Comparison of ENCODE assay signal across 9 mouse cellular contexts in genomic region chr11:7214761-7215160, GRCm38 (mm10). TPM values are rescaled to one million over a fixed set of nuclear protein-coding genes. Genes with fewer than 3 reads are reported as not detected.
DNase-seq lines count a peak whose midpoint lies in the region; ATAC-seq lines count a peak whose summit lies in the region.
"Had no signal": no experiment of that assay in that cellular context is flagged by ENCODE, and none has a peak within 500 bp of the region (broad histone marks: within the 10 kb centered on the region; RNA-seq: fewer than 3 reads in every experiment).

No protein-coding gene starts in this region.

- DNase-seq in liver, embryonic 11.5 days (ENCODE audit: low spot score): no peak
- DNase-seq in liver: no peak
- DNase-seq in heart, postnatal 4 days: peak; percentile 70
- peak; percentile 55 for DNase-seq in layer of hippocampus, adult 9-11 months
- DNase-seq in lung, postnatal 4 days: peak; percentile 33 to 62
- no peak for DNase-seq in cerebellum, adult 18-20 months

- no peak overlapping the region for H3K27ac ChIP-seq in liver, embryonic 11.5 days (ENCODE audit: low read depth, low read length)
- peak overlapping the region; percentile 87 for H3K27ac ChIP-seq in forebrain, embryonic 15.5 days (replicated peaks)
- no peak overlapping the region for H3K27ac ChIP-seq in stomach, embryonic 16.5 days (ENCODE audit: low read length)

- H3K4me2 ChIP-seq in liver, embryonic 11.5 days: peak overlapping the region; percentile 72
- H3K4me2 ChIP-seq in forebrain, embryonic 15.5 days (replicated peaks): peak overlapping the region; percentile 85
- peak overlapping the region; percentile 94 for H3K4me2 ChIP-seq in stomach, embryonic 16.5 days (ENCODE audit: low read depth, low read length)

- 5% methylated on average over 14 of the region's 14 CpGs for WGBS in liver, embryonic 11.5 days
- WGBS in forebrain, embryonic 15.5 days: 7% methylated on average over 14 of the region's 14 CpGs
- WGBS in stomach, embryonic 16.5 days: 4% methylated on average over 14 of the region's 14 CpGs

- no peak overlapping the region for H3K4me3 ChIP-seq in liver, embryonic 11.5 days (ENCODE audit: low read depth, low read length)
- peak overlapping the region; percentile 59 for H3K4me3 ChIP-seq in forebrain, embryonic 15.5 days
- H3K4me3 ChIP-seq in stomach, embryonic 16.5 days (replicated peaks; ENCODE audit: low read length): peak overlapping the region; percentile 65

- H3K9ac ChIP-seq in liver, embryonic 11.5 days (ENCODE audit: low read depth, low read length): no peak overlapping the region
- H3K9ac ChIP-seq in forebrain, embryonic 15.5 days (replicated peaks): no peak overlapping the region
- no peak overlapping the region for H3K9ac ChIP-seq in stomach, embryonic 16.5 days (ENCODE audit: low read length)

- ATAC-seq in liver, embryonic 11.5 days (replicated peaks; ENCODE audit: low FRiP score): no peak
- no peak for ATAC-seq in forebrain, embryonic 15.5 days (replicated peaks)
- ATAC-seq in stomach, embryonic 16.5 days (ENCODE audit: insufficient read depth, low FRiP score): no peak

- no peaks in the 10 kb centered on the region for H3K9me3 ChIP-seq in liver, embryonic 11.5 days (ENCODE audit: control insufficient read depth, low read length)
- H3K9me3 ChIP-seq in forebrain, embryonic 15.5 days: no peaks in the 10 kb centered on the region
- no peaks in the 10 kb centered on the region for H3K9me3 ChIP-seq in stomach, embryonic 16.5 days (replicated peaks; ENCODE audit: control insufficient read depth, low read length)

- H3K27me3 ChIP-seq in liver, embryonic 11.5 days (replicated peaks; ENCODE audit: control insufficient read depth, insufficient read depth, low read length): peaks cover 38% of the 10 kb centered on the region
- peaks cover 10% of the 10 kb centered on the region; the same call in 1 of the 2 replicates for H3K27me3 ChIP-seq in forebrain, embryonic 15.5 days
- peaks cover 18% of the 10 kb centered on the region for H3K27me3 ChIP-seq in stomach, embryonic 16.5 days (ENCODE audit: control insufficient read depth, insufficient read depth, low read length)

- no peaks in the 10 kb centered on the region for H3K4me1 ChIP-seq in liver, embryonic 11.5 days (replicated peaks; ENCODE audit: control insufficient read depth, insufficient read depth, low read length)
- H3K4me1 ChIP-seq in forebrain, embryonic 15.5 days: peaks cover 33% of the 10 kb centered on the region
- H3K4me1 ChIP-seq in stomach, embryonic 16.5 days (ENCODE audit: control insufficient read depth, insufficient read depth, low read length): peaks cover 16% of the 10 kb centered on the region; the same call in 1 of the 2 replicates

- no peaks in the 10 kb centered on the region for H3K36me3 ChIP-seq in liver, embryonic 11.5 days (ENCODE audit: control insufficient read depth, insufficient read depth, low read length)
- H3K36me3 ChIP-seq in forebrain, embryonic 15.5 days: no peaks in the 10 kb centered on the region
- H3K36me3 ChIP-seq in stomach, embryonic 16.5 days (ENCODE audit: control insufficient read depth, insufficient read depth, low read length): no peaks in the 10 kb centered on the region

RNA-seq across cellular contexts. Expression of gene Igfbp3, which starts 1.0 kb away (rescaled TPM):
- 42.1 and 45.2 TPM in 2 replicates for polyA plus RNA-seq in liver, embryonic 11.5 days (2014; fragmentation: Nextera tagmentation; extraction: Ambion mirVana)
- polyA plus RNA-seq in forebrain, embryonic 15.5 days (2015; fragmentation: Nextera tagmentation; extraction: Ambion mirVana): 34.7 and 40.3 TPM in 2 replicates
- 10 to 100 TPM; 19.2 to 23.6 TPM for total RNA-seq in heart, postnatal 4 days (2021)
- polyA plus RNA-seq in stomach, embryonic 16.5 days (2015; fragmentation: Nextera tagmentation; extraction: Ambion mirVana): 41.4 and 50.8 TPM in 2 replicates

RNA-seq across cellular contexts. Expression of gene Igfbp1, which starts 17.2 kb away (rescaled TPM):
- 48.2 and 49.9 TPM in 2 replicates for polyA plus RNA-seq in liver, embryonic 11.5 days (2014; fragmentation: Nextera tagmentation; extraction: Ambion mirVana)
- polyA plus RNA-seq in forebrain, embryonic 15.5 days (2015; fragmentation: Nextera tagmentation; extraction: Ambion mirVana): 0.14 TPM in 1 of 2 replicates, not detected in the other
- not detected for total RNA-seq in heart, postnatal 4 days (2021)
- polyA plus RNA-seq in stomach, embryonic 16.5 days (2015; fragmentation: Nextera tagmentation; extraction: Ambion mirVana): 5.8 and 8.5 TPM in 2 replicates

RNA-seq across cellular contexts. Expression of gene Gm11985, which starts 26.4 kb away (rescaled TPM):
- polyA plus RNA-seq in liver, embryonic 11.5 days (2014; fragmentation: Nextera tagmentation; extraction: Ambion mirVana): not detected in 2 replicates
- polyA plus RNA-seq in forebrain, embryonic 15.5 days (2015; fragmentation: Nextera tagmentation; extraction: Ambion mirVana): not detected in 2 replicates
- not detected for total RNA-seq in heart, postnatal 4 days (2021)
- not detected in 2 replicates for polyA plus RNA-seq in stomach, embryonic 16.5 days (2015; fragmentation: Nextera tagmentation; extraction: Ambion mirVana)
- polyA plus RNA-seq: liver, embryonic 16.5 days had no signal

Comparison
In these comparisons a context has a peak if more than half of its experiments do, and no peak if none do; other contexts are left out.
1. DNase-seq: peak in heart, postnatal 4 days (single experiment), layer of hippocampus, adult 9-11 months (single experiment) and lung, postnatal 4 days (2 of 2); none in liver, embryonic 11.5 days (single experiment), liver (single experiment) and cerebellum, adult 18-20 months (0 of 2).
2. Peak in every context shown above with its lines, with median percentiles within 50 percentile points of each other: H3K4me2 ChIP-seq.